14 mouse cellular contexts compared by ENCODE assay signal in the genomic region with DNA sequence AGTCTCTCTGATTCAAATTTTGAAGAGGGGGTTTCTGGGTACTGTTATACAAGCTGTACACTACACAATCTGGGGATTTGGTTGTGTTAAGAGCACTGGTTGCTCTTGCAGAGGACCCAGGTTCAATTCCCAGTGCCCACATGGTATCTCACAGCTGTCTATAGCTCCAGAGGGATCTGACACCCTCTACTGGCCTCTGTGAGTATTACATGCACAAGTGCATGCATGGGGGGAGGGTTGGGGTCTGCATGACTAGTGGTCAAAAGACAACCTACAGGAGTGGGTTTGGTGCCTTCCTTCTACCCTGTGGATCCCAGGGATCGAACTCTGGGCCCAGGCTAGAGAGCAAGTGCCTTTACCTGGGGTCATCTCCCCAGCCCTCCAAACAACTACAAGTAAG. TPM values are rescaled to one million over a fixed set of nuclear protein-coding genes. Genes with fewer than 3 reads are reported as not detected.
DNase-seq lines count a peak whose midpoint lies in the region; ATAC-seq and TF ChIP-seq lines count a peak whose summit lies in the region.
"Had no signal": no experiment of that assay in that cellular context is flagged by ENCODE, and none has a peak within 500 bp of the region (broad histone marks: within the 10 kb centered on the region; RNA-seq: fewer than 3 reads in every experiment).

No protein-coding gene starts in this region.

- H3K4me3 ChIP-seq in heart, adult 2 months = no peak overlapping the region
- no peak overlapping the region for H3K4me3 ChIP-seq in heart, embryonic 10.5 days
- H3K4me3 ChIP-seq in lung, postnatal 0 days (ENCODE audit: low read depth, low read length) = no peak overlapping the region
- no peak overlapping the region for H3K4me3 ChIP-seq in G1E (ENCODE audit: low read depth, low read length)
- H3K4me3 ChIP-seq: hindbrain, embryonic 12.5 days; neural tube, embryonic 12.5 days had no signal

- no peak for ATAC-seq in lung, postnatal 0 days
- no peak for ATAC-seq in G1E (ENCODE audit: extremely low read depth, insufficient number of reproducible peaks, low FRiP score, poor library complexity, severe bottlenecking)
- ATAC-seq: forebrain, embryonic 14.5 days had no signal

- H3K9ac ChIP-seq in heart, adult 2 months (ENCODE audit: low read depth, low read length) = no peak overlapping the region
- no peak overlapping the region for H3K9ac ChIP-seq in lung, postnatal 0 days (replicated peaks; ENCODE audit: low read depth)
- H3K9ac ChIP-seq: hindbrain, embryonic 12.5 days; neural tube, embryonic 12.5 days had no signal

- DNase-seq in heart, adult 2 months = no peak
- no peak for DNase-seq in heart, embryonic 10.5 days (ENCODE audit: low spot score)
- DNase-seq in lung, postnatal 0 days (ENCODE audit: low spot score) = no peak
- no peak for DNase-seq in lung, postnatal 14 days
- DNase-seq in G1E (ENCODE audit: low spot score) = no peak
- DNase-seq in retina, postnatal 1 day = peak; percentile 42
- DNase-seq in frontal cortex, adult 2 months (ENCODE audit: extremely low spot score in 1 of 2, low spot score in 1 of 2) = no peak
- DNase-seq in gastrocnemius, postnatal 36 days = no peak
- DNase-seq: cerebellum, adult 18-20 months; heart, adult 18-20 months; right cerebral cortex, postnatal 14 days had no signal

- no peaks in the 10 kb centered on the region for H3K79me2 ChIP-seq in heart, adult 2 months (replicated peaks; ENCODE audit: control insufficient read depth, insufficient read depth, low read length)

- intact Hi-C loops in heart, adult 2 months (cut with DNase I) = no loop called here
- intact Hi-C loops in gastrocnemius, postnatal 36 days (cut with DNase I) = no loop called here

- no peaks in the 10 kb centered on the region for H3K36me3 ChIP-seq in heart, adult 2 months (ENCODE audit: control insufficient read depth, insufficient read depth, low read length)
- H3K36me3 ChIP-seq in heart, embryonic 10.5 days = no peaks in the 10 kb centered on the region
- H3K36me3 ChIP-seq in lung, postnatal 0 days (ENCODE audit: insufficient read depth, low read length) = no peaks in the 10 kb centered on the region
- H3K36me3 ChIP-seq in G1E (replicated peaks) = no peaks in the 10 kb centered on the region
- H3K36me3 ChIP-seq: hindbrain, embryonic 12.5 days; neural tube, embryonic 12.5 days had no signal

- no peak for TF ChIP-seq EP300 in heart, adult 2 months (IDR thresholded peaks at IDR 0.05; ENCODE audit: insufficient read depth, low read depth, low read length)
- TF ChIP-seq EP300 in lung, postnatal 0 days (IDR thresholded peaks at IDR 0.05) = no peak

- H3K27me3 ChIP-seq in heart, adult 2 months (ENCODE audit: control insufficient read depth, insufficient read depth, low read length) = no peaks in the 10 kb centered on the region
- H3K27me3 ChIP-seq in heart, embryonic 10.5 days (ENCODE audit: insufficient read depth, poor library complexity, severe bottlenecking) = peaks cover 33% of the 10 kb centered on the region; the same call in 1 of the 2 replicates
- H3K27me3 ChIP-seq in lung, postnatal 0 days (replicated peaks; ENCODE audit: insufficient read depth, low read length) = no peaks in the 10 kb centered on the region
- H3K27me3 ChIP-seq in G1E (ENCODE audit: insufficient read depth, low read length) = peaks cover 33% of the 10 kb centered on the region
- H3K27me3 ChIP-seq: hindbrain, embryonic 12.5 days; neural tube, embryonic 12.5 days had no signal

- TF ChIP-seq POLR2A in heart, adult 2 months (IDR thresholded peaks at IDR 0.05; ENCODE audit: insufficient read depth, low read depth, low read length) = no peak

- WGBS in heart, adult 2 months = 96% methylated on average over 1 of the region's 1 CpGs
- 91% methylated on average over 1 of the region's 1 CpGs for WGBS in heart, embryonic 10.5 days
- 87% methylated on average over 1 of the region's 1 CpGs for WGBS in lung, postnatal 0 days

- no peak overlapping the region for H3K4me2 ChIP-seq in lung, postnatal 0 days (replicated peaks; ENCODE audit: low read depth, low read length)
- H3K4me2 ChIP-seq: hindbrain, embryonic 12.5 days; neural tube, embryonic 12.5 days had no signal

- no peaks in the 10 kb centered on the region for H3K9me3 ChIP-seq in heart, embryonic 10.5 days
- H3K9me3 ChIP-seq in lung, postnatal 0 days (ENCODE audit: low read length) = no peaks in the 10 kb centered on the region
- H3K9me3 ChIP-seq in G1E (replicated peaks) = no peaks in the 10 kb centered on the region
- H3K9me3 ChIP-seq: hindbrain, embryonic 12.5 days; neural tube, embryonic 12.5 days had no signal

- H3K27ac ChIP-seq in heart, adult 2 months = no peak overlapping the region
- H3K27ac ChIP-seq in heart, embryonic 10.5 days = no peak overlapping the region
- H3K27ac ChIP-seq in lung, postnatal 0 days (ENCODE audit: low read length) = no peak overlapping the region
- H3K27ac ChIP-seq: hindbrain, embryonic 12.5 days; neural tube, embryonic 12.5 days had no signal

- no peaks in the 10 kb centered on the region; the same call in 1 of the 2 replicates for H3K4me1 ChIP-seq in heart, adult 2 months (ENCODE audit: control insufficient read depth, insufficient read depth, low read length)
- peaks cover 26% of the 10 kb centered on the region for H3K4me1 ChIP-seq in heart, embryonic 10.5 days
- H3K4me1 ChIP-seq in lung, postnatal 0 days (ENCODE audit: insufficient read depth, low read depth, low read length) = peaks cover 3% of the 10 kb centered on the region; the same call in 1 of the 2 replicates
- peaks cover 6% of the 10 kb centered on the region for H3K4me1 ChIP-seq in G1E (ENCODE audit: insufficient read depth, low read depth, low read length)

- TF ChIP-seq CTCF in heart, adult 2 months (IDR thresholded peaks at IDR 0.05) = peak; percentile 61
- peak; percentile 58 for TF ChIP-seq CTCF in lung, postnatal 0 days (IDR thresholded peaks at IDR 0.05)
- peak; percentile 57; the same call in 1 of the 2 replicates for TF ChIP-seq CTCF in G1E (IDR thresholded peaks at IDR 0.05; ENCODE audit: low read depth, low read length)

RNA-seq across cellular contexts. Expression of a gene that starts 24.4 kb away (rescaled TPM):
- 10 to 100 TPM; 11.3 TPM for total RNA-seq in heart, adult 2 months (2021)
- polyA plus RNA-seq in heart, adult 2 months (2012; rRNA removed) = 14.6 and 15.6 TPM in 2 replicates
- 14.5 and 19.8 TPM in 2 replicates for polyA plus RNA-seq in heart, embryonic 10.5 days (2016; fragmentation: Nextera tagmentation; extraction: Ambion mirVana)
- 7.9 and 9.7 TPM in 2 replicates for polyA plus RNA-seq in lung, postnatal 0 days (2015; fragmentation: Nextera tagmentation; extraction: Ambion mirVana)
- total RNA-seq in G1E (2014; fragmentation: Nextera tagmentation) (6.6 and 8.1 TPM in 2 replicates), G1E (2017) (10.7 TPM in 2 replicates)
- 7.2 and 8.4 TPM in 2 replicates for polyA plus RNA-seq in G1E (2012)
- 12.1 and 12.7 TPM in 2 replicates for polyA plus RNA-seq in frontal cortex, adult 2 months (2012; rRNA removed)
- 1 to 10 TPM; 3.7 to 4.9 TPM for total RNA-seq in gastrocnemius, postnatal 36 days (2021)

RNA-seq across cellular contexts. Expression of a gene that starts 37.8 kb away (rescaled TPM):
- total RNA-seq in heart, adult 2 months (2021) = 10 to 100 TPM; 17.5 to 20.4 TPM
- 16.5 and 23.2 TPM in 2 replicates for polyA plus RNA-seq in heart, adult 2 months (2012; rRNA removed)
- polyA plus RNA-seq in heart, embryonic 10.5 days (2016; fragmentation: Nextera tagmentation; extraction: Ambion mirVana) = 55.7 and 62.0 TPM in 2 replicates
- 54.3 and 54.6 TPM in 2 replicates for polyA plus RNA-seq in lung, postnatal 0 days (2015; fragmentation: Nextera tagmentation; extraction: Ambion mirVana)
- total RNA-seq in G1E (2014; fragmentation: Nextera tagmentation) = 13.5 and 23.9 TPM in 2 replicates
- 60.6 and 63.4 TPM in 2 replicates for total RNA-seq in G1E (2017)
- 69.2 and 72.5 TPM in 2 replicates for polyA plus RNA-seq in G1E (2012)
- 108 and 119 TPM in 2 replicates for polyA plus RNA-seq in frontal cortex, adult 2 months (2012; rRNA removed)
- 1 to 10 TPM; 4.8 to 6.6 TPM for total RNA-seq in gastrocnemius, postnatal 36 days (2021)

RNA-seq across cellular contexts. Expression of a gene that starts 59.5 kb away (rescaled TPM):
- total RNA-seq in heart, adult 2 months (2021) = 1 to 10 TPM; 2.6 to 2.7 TPM
- polyA plus RNA-seq in heart, adult 2 months (2012; rRNA removed) = 5.7 and 6.0 TPM in 2 replicates
- polyA plus RNA-seq in heart, embryonic 10.5 days (2016; fragmentation: Nextera tagmentation; extraction: Ambion mirVana) = 9.6 and 10.1 TPM in 2 replicates
- 11.4 and 11.6 TPM in 2 replicates for polyA plus RNA-seq in lung, postnatal 0 days (2015; fragmentation: Nextera tagmentation; extraction: Ambion mirVana)
- total RNA-seq in G1E (2014; fragmentation: Nextera tagmentation) = 3.9 and 4.0 TPM in 2 replicates
- total RNA-seq in G1E (2017) = 8.7 and 9.6 TPM in 2 replicates
- 7.3 and 8.0 TPM in 2 replicates for polyA plus RNA-seq in G1E (2012)
- 9.5 and 10.2 TPM in 2 replicates for polyA plus RNA-seq in frontal cortex, adult 2 months (2012; rRNA removed)
- 1 to 10 TPM; 1.0 to 1.4 TPM for total RNA-seq in gastrocnemius, postnatal 36 days (2021)
